Mouse (Mus musculus) left cerebral cortex, postnatal 4 days (tissue): ENCODE results near the gene Drap1. TPM values are rescaled to one million over a fixed set of nuclear protein-coding genes. Genes with fewer than 3 reads are reported as not detected.
"Not testable (repeated sequence)": the region's sequence is repeated elsewhere in the genome, so short reads cannot be mapped to it uniquely, and the experiment has no call there.

Experiments used
- DNase-seq: peaks from one replicate; pipeline ENCODE4 v3.0.0-alpha.2; 2022
- intact Hi-C: fragments of 180-260 bp; cut with DNase I; formaldehyde crosslinking; loops from one replicate; pipeline ENCODE4 v1.15.1; 2025
- total RNA-seq, 2 experiments: library from RNA; stranded (reverse); gene quantifications; 2 replicates each; pipeline ENCODE4 v1.2.3; 2021

Gene Drap1
- total RNA-seq, 2 experiments from 2014 or later = 256 to 263 TPM

GRCm38 (mm10) chr19:5422267-5422666, 2.5 kb downstream of the Drap1 start:
- intact Hi-C loops = no loop called here
- peak; percentile 16 for DNase-seq

GRCm38 (mm10) chr19:5421784-5422183, 3.0 kb downstream of the Drap1 start:
- intact Hi-C loops = no loop called here
- no peak for DNase-seq

- intact Hi-C loops = no loop called here
Observed at GRCm38 (mm10) chr19:5420579-5420978, 4.2 kb downstream of the Drap1 start.

GRCm38 (mm10) chr19:5419630-5420029, 5.1 kb downstream of the Drap1 start:
- intact Hi-C loops = no loop called here
- no peak for DNase-seq

More at GRCm38 (mm10) chr19:5420579-5420978, 4.2 kb downstream of the Drap1 start:
- DNase-seq = no peak

GRCm38 (mm10) chr19:5418750-5419466, 5.9 kb downstream of the Drap1 start:
- intact Hi-C loops = no loop called here

GRCm38 (mm10) chr19:5414534-5414957, 10.2 kb downstream of the Drap1 start:
- DNase-seq = no peak
- intact Hi-C loops = no loop called here

More at GRCm38 (mm10) chr19:5418750-5419466, 5.9 kb downstream of the Drap1 start:
- no peak for DNase-seq

GRCm38 (mm10) chr19:5413840-5414239, 10.9 kb downstream of the Drap1 start:
- intact Hi-C loops = no loop called here
- DNase-seq = no peak

- intact Hi-C loops = no loop called here
Observed at GRCm38 (mm10) chr19:5411961-5412360, 12.8 kb downstream of the Drap1 start.

GRCm38 (mm10) chr19:5410641-5411040, 14.1 kb downstream of the Drap1 start:
- intact Hi-C loops = no loop called here
- DNase-seq = no peak

More at GRCm38 (mm10) chr19:5411961-5412360, 12.8 kb downstream of the Drap1 start:
- DNase-seq = no peak

GRCm38 (mm10) chr19:5409068-5409467, 15.7 kb downstream of the Drap1 start:
- DNase-seq = peak; percentile 30
- intact Hi-C loops = no loop called here

- intact Hi-C loops = no loop called here
- DNase-seq = no peak
Observed at GRCm38 (mm10) chr19:5408057-5409001, 16.4 kb downstream of the Drap1 start.

GRCm38 (mm10) chr19:5407133-5407532, 17.6 kb downstream of the Drap1 start:
- intact Hi-C loops = no loop called here
- DNase-seq = peak; percentile 51

GRCm38 (mm10) chr19:5406531-5407126, 18.1 kb downstream of the Drap1 start:
- DNase-seq = peak; percentile 29
- intact Hi-C loops = not testable (repeated sequence)

GRCm38 (mm10) chr19:5405924-5406323, 18.9 kb downstream of the Drap1 start:
- no peak for DNase-seq
- intact Hi-C loops = no loop called here

- intact Hi-C loops = no loop called here
- peak; percentile 16 for DNase-seq
Observed at GRCm38 (mm10) chr19:5402293-5402692, 22.5 kb downstream of the Drap1 start, which contains the start of gene Tsga10ip. Gene Tsga10ip, minus strand, starts transcription at chr19:5402526.

- intact Hi-C loops, DNase-seq: not testable (repeated sequence)
Observed at GRCm38 (mm10) chr19:5401073-5401472, 23.7 kb downstream of the Drap1 start.

GRCm38 (mm10) chr19:5395371-5395770, 29.4 kb downstream of the Drap1 start:
- intact Hi-C loops = no loop called here
- DNase-seq = no peak

- no peak for DNase-seq
- intact Hi-C loops = no loop called here
Observed at GRCm38 (mm10) chr19:5394168-5394567, 30.6 kb downstream of the Drap1 start.

- DNase-seq = peak; percentile 69
- intact Hi-C loops = no loop called here
Observed at GRCm38 (mm10) chr19:5392892-5393291, 31.9 kb downstream of the Drap1 start.

GRCm38 (mm10) chr19:5390416-5390815, 34.4 kb downstream of the Drap1 start:
- DNase-seq = no peak
- intact Hi-C loops = no loop called here

GRCm38 (mm10) chr19:5389647-5390046, 35.1 kb downstream of the Drap1 start:
- no peak for DNase-seq
- intact Hi-C loops = no loop called here
